Mouse (Mus musculus) retina, embryonic 14.5 days (tissue): Measurements from ENCODE around the gene Trim31.

Experiments used
- DNase-seq: peaks from one replicate; pipeline ENCODE4 v3.0.0-alpha.2; 2015; ENCODE audit warnings: low spot score

Trim31 gene

GRCm38 (mm10) chr17:36896583-36896982 lies 1.3 kb upstream of the Trim31 start:
- DNase-seq = peak; percentile 64

DNA sequence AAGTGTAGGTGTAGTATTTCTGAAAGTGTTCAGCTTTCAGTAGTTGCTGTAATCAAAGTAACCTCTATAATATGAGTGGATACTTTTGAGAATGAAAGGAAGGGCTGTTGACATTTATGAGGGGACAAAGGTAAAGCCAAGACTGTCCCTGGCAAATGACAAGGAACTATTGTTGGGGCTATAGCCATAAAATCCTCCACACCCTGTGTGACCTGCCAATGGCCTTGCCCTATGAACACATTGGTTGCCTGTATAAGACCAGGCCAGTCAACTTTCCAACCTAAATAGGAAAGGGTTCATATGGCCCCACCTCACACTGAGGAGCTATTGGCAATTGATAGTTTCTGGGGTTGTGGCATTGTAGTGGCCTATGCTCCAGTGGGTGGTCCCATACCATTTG lies 853 bp upstream of the Trim31 start:
- DNase-seq = no peak

GRCm38 (mm10) chr17:36899376-36899775 lies 1.5 kb downstream of the Trim31 start:
- no peak for DNase-seq

DNA sequence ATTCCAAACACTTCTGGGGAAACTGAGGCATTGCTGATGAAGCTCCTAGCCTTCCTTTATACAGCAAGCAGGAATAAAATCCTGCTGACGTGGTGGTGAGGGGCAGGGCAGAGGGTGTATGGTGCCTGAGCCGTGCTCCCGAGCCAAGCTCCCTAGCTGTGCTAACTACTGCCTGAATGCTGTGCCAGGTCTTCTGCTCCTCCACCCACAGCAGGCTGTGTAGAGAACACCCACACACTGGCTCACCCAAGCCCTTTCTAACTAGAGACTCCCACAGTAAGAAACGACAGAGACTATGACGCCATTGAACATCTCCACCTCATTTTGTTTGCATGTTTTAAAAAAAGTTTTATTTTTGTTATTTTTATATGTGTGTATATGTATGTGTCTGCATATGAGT lies 2.1 kb downstream of the Trim31 start:
- no peak for DNase-seq

GRCm38 (mm10) chr17:36900691-36901090 lies 2.8 kb downstream of the Trim31 start:
- no peak for DNase-seq

- DNase-seq = no peak
Observed at GRCm38 (mm10) chr17:36903651-36904050, 5.7 kb downstream of the Trim31 start.

GRCm38 (mm10) chr17:36908235-36908634 lies 10.3 kb downstream of the Trim31 start:
- no peak for DNase-seq

GRCm38 (mm10) chr17:36909802-36910201 lies 11.9 kb downstream of the Trim31 start:
- no peak for DNase-seq

- DNase-seq = no peak
Observed at GRCm38 (mm10) chr17:36912031-36912430, 14.1 kb downstream of the Trim31 start.

- peak; percentile 88 for DNase-seq
Observed at GRCm38 (mm10) chr17:36914108-36914507, 16.2 kb downstream of the Trim31 start.

DNA sequence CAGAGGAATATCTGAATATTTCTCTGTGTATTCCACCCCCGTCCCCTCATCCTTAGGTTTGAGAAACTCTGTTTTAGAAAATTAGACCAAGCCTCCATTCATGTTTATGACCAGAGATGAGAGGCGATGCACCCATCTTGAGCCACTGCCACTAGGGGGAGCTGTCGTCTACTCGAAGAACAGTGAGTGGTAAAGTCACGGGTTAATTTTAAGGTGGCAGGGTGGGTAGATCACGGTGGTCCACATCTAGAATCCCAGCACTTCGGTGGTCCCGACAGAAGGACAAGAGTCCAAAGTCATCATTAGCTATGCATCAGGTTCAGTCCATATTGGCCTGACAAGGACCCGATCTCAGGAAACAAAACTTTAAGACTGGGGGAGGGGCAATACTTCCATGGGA lies 17.2 kb downstream of the Trim31 start:
- peak; percentile 76 for DNase-seq

DNA sequence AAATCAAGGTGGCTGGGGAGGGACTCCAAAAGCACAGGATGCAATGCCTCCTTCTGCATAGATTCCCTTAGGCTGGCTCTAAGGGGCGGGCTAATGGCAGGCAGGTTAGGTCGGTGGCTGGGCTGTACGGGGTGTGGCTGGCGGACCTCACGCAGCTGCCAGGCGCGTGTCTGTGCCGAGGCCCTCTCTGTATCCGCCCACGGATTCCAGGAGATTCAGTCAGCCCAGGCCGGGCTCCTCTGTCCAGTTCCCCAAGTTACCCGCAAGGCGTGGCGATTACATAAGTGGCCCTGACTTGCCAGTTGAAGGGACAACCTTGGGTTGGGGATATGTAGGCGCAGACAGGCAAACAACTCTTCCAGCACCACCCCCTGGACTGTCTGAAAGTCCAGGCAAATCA lies 22.3 kb downstream of the Trim31 start:
- DNase-seq = no peak

- no peak for DNase-seq
Observed at GRCm38 (mm10) chr17:36922715-36923114, 24.8 kb downstream of the Trim31 start.

DNA sequence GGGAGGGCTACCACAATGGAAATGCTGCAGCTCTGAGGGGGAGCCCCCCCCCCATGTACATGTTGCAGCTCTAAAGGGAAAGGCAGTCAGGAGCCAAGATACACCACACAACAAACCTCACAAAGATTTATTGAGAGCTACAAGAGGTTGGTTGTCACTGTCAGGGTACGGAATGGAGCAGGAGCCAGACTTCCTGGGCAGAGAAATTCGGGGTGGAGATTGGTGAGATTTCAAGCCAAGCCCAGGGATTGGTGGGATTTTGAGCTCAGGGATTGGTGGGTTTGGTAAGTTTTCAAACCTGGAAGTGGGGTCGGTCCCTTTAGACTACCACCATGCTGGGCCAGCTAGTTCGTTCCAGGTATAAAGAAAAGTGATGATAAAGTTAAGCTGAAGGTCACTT lies 25.6 kb downstream of the Trim31 start:
- DNase-seq = no peak

GRCm38 (mm10) chr17:36927496-36928120 lies 29.7 kb downstream of the Trim31 start:
- no peak for DNase-seq

GRCm38 (mm10) chr17:36929236-36929932 lies 31.5 kb downstream of the Trim31 start:
- DNase-seq = no peak

GRCm38 (mm10) chr17:36930233-36930632 lies 32.3 kb downstream of the Trim31 start:
- no peak for DNase-seq

GRCm38 (mm10) chr17:36931130-36931529 lies 33.2 kb downstream of the Trim31 start:
- DNase-seq = no peak

- DNase-seq = no peak
Observed at GRCm38 (mm10) chr17:36931806-36932205, 33.9 kb downstream of the Trim31 start.

GRCm38 (mm10) chr17:36938056-36938455 lies 40.1 kb downstream of the Trim31 start:
- DNase-seq = no peak

DNA sequence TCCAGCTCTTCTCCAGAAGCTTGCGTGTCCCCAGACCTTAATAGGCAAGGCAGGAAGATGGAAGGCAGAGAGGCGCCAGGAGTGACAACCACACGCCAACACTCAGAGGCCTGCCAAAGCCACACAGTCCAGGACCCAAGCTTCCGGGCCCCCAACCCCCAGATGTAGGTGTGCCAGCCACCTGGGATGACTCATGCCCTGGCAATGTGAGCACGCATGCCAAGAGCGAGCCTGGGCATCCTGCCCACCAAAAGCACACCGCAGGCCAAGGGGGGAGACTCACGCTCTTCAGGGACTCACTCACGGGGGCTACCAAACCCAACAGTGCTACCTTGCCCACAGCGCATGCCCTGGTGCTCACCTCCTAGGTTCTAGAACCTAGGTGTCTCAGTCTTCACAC lies 44.5 kb downstream of the Trim31 start:
- DNase-seq = no peak

- DNase-seq = peak; percentile 7
Observed at GRCm38 (mm10) chr17:36942791-36943471, 45.0 kb downstream of the Trim31 start, which contains the start of gene Rnf39. Gene Rnf39, plus strand, starts transcription at chr17:36942918.

GRCm38 (mm10) chr17:36943691-36944090 lies 45.8 kb downstream of the Trim31 start:
- DNase-seq = peak; percentile 3
